Comparison of ENCODE assay signal across 12 mouse cellular contexts in the genomic region with DNA sequence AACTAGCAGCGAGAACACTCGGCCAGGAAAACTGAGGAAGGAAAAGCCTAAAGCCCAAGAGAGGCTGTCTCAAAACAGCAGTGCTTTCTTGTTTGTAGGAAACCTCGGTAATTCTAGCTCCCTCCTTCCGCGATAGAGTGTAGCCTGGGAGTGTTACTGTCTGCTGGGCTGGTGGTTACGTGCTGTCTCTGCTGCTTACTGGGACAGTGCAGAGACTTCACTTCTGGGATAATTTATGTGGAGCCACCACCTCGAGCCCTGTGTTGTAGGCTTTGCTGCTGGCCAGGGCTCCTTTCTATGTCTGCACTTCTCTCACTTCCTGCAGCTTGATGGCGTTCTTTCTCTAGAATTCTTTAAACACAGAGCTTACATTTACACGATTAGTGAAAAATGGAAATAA.
DNase-seq lines count a peak whose midpoint lies in the region; ATAC-seq and TF ChIP-seq lines count a peak whose summit lies in the region.
"Had no signal": no experiment of that assay in that cellular context is flagged by ENCODE, and none has a peak within 500 bp of the region (broad histone marks: within the 10 kb centered on the region; RNA-seq: fewer than 3 reads in every experiment).

No protein-coding gene starts in this region.

- no peak overlapping the region for H3K4me3 ChIP-seq in forebrain, embryonic 12.5 days (replicated peaks)
- no peak overlapping the region for H3K4me3 ChIP-seq in forebrain, embryonic 16.5 days (replicated peaks; ENCODE audit: low read length)
- H3K4me3 ChIP-seq in kidney, embryonic 16.5 days (ENCODE audit: low read length), result no peak overlapping the region
- H3K4me3 ChIP-seq in CH12.LX (replicated peaks in 1 of 3; ENCODE audit: low read depth in 2 of 3, low read length in 2 of 3, poor library complexity in 1 of 3), result no peak overlapping the region
- H3K4me3 ChIP-seq in limb, embryonic 10.5 days, result no peak overlapping the region
- H3K4me3 ChIP-seq: heart, adult 2 months had no signal

- dilution Hi-C loops in CH12.LX (cut with MboI; ENCODE audit: extremely low pct_ligation_motif_present, extremely low pct_unique_long_range_greater_than_20kb, low sequenced_read_pairs), result no loop called here

- no peak overlapping the region for H3K4me2 ChIP-seq in forebrain, embryonic 12.5 days
- no peak overlapping the region for H3K4me2 ChIP-seq in forebrain, embryonic 16.5 days (ENCODE audit: low read length)
- H3K4me2 ChIP-seq in kidney, embryonic 16.5 days (replicated peaks; ENCODE audit: low read depth, low read length), result no peak overlapping the region
- no peak overlapping the region for H3K4me2 ChIP-seq in CH12.LX (ENCODE audit: insufficient read depth, low read depth, poor library complexity, severe bottlenecking)

- H3K9me3 ChIP-seq in forebrain, embryonic 12.5 days, result no peaks in the 10 kb centered on the region
- H3K9me3 ChIP-seq in forebrain, embryonic 16.5 days (ENCODE audit: control insufficient read depth, low read length), result no peaks in the 10 kb centered on the region
- H3K9me3 ChIP-seq in kidney, embryonic 16.5 days (ENCODE audit: low read length), result 0 out of 2 replicates have a peak, but pooled peaks cover 2% of the 10 kb centered on the region
- no peaks in the 10 kb centered on the region for H3K9me3 ChIP-seq in CH12.LX (replicated peaks; ENCODE audit: low read length)
- H3K9me3 ChIP-seq in limb, embryonic 10.5 days (replicated peaks), result 0 out of 2 replicates have a peak, but pooled peaks cover 2% of the 10 kb centered on the region

- no peaks in the 10 kb centered on the region for H3K27me3 ChIP-seq in forebrain, embryonic 12.5 days
- H3K27me3 ChIP-seq in forebrain, embryonic 16.5 days (replicated peaks; ENCODE audit: control insufficient read depth, insufficient read depth, low read length), result no peaks in the 10 kb centered on the region
- H3K27me3 ChIP-seq in kidney, embryonic 16.5 days (ENCODE audit: insufficient read depth, low read length), result no peaks in the 10 kb centered on the region
- H3K27me3 ChIP-seq in CH12.LX (replicated peaks), result no peaks in the 10 kb centered on the region
- no peaks in the 10 kb centered on the region for H3K27me3 ChIP-seq in limb, embryonic 10.5 days (ENCODE audit: low read depth, poor library complexity, severe bottlenecking)
- H3K27me3 ChIP-seq: Patski had no signal

- no peak for TF ChIP-seq EP300 in CH12.LX (IDR thresholded peaks at IDR 0.05; ENCODE audit: low read length)

- 0 out of 2 replicates have a peak overlapping the region, but pooled peaks have one; percentile 42 for H3K27ac ChIP-seq in forebrain, embryonic 12.5 days
- no peak overlapping the region for H3K27ac ChIP-seq in forebrain, embryonic 16.5 days (ENCODE audit: low read length)
- peak overlapping the region; percentile 57 for H3K27ac ChIP-seq in kidney, embryonic 16.5 days (ENCODE audit: low read length)
- H3K27ac ChIP-seq in CH12.LX (ENCODE audit: insufficient read depth, low read depth), result no peak overlapping the region
- peak overlapping the region; percentile 73 for H3K27ac ChIP-seq in limb, embryonic 10.5 days
- H3K27ac ChIP-seq: heart, adult 2 months had no signal

- peak; percentile 1 for TF ChIP-seq RAD21 in CH12.LX (IDR thresholded peaks at IDR 0.05; ENCODE audit: low read depth, low read length)

- DNase-seq in kidney, postnatal 14 days, result no peak
- DNase-seq in CH12.LX (ENCODE audit: extremely low read depth), result no peak
- DNase-seq in limb, embryonic 10.5 days (ENCODE audit: low spot score), result no peak
- DNase-seq in right cerebral cortex, postnatal 10 days (ENCODE audit: low spot score in 2 of 2), result no peak
- no peak for DNase-seq in layer of hippocampus, postnatal 14 days (ENCODE audit: low spot score in 2 of 2)
- DNase-seq: adrenal gland, postnatal 36 days; cerebellum, adult 8-10 months; heart, adult 2 months had no signal

- peaks cover 11% of the 10 kb centered on the region; the same call in 1 of the 2 replicates for H3K36me3 ChIP-seq in forebrain, embryonic 12.5 days (replicated peaks)
- H3K36me3 ChIP-seq in forebrain, embryonic 16.5 days (ENCODE audit: control insufficient read depth, insufficient read depth), result no peaks in the 10 kb centered on the region
- no peaks in the 10 kb centered on the region for H3K36me3 ChIP-seq in kidney, embryonic 16.5 days (ENCODE audit: insufficient read depth, low read length)
- H3K36me3 ChIP-seq in CH12.LX (replicated peaks in 1 of 2; ENCODE audit: control insufficient read depth in 1 of 2, insufficient read depth in 1 of 2, low read length in 1 of 2), result peaks cover 18 to 73% of the 10 kb centered on the region in 2 experiments
- H3K36me3 ChIP-seq in limb, embryonic 10.5 days, result peaks cover 17% of the 10 kb centered on the region

- TF ChIP-seq CTCF in CH12.LX (conservative IDR thresholded peaks at IDR 0.05 in 1 of 2, IDR thresholded peaks at IDR 0.05 in 1 of 2; ENCODE audit: low read depth in 2 of 2, low read length in 2 of 2), result no peak

- H3K9ac ChIP-seq in forebrain, embryonic 12.5 days, result no peak overlapping the region
- H3K9ac ChIP-seq in forebrain, embryonic 16.5 days (replicated peaks; ENCODE audit: low read depth, low read length), result no peak overlapping the region
- peak overlapping the region; percentile 5; the same call in 1 of the 2 replicates for H3K9ac ChIP-seq in kidney, embryonic 16.5 days (replicated peaks; ENCODE audit: low read length)
- H3K9ac ChIP-seq in CH12.LX (ENCODE audit: insufficient read depth, low read depth), result no peak overlapping the region

- no peak for TF ChIP-seq POLR2A in CH12.LX (IDR thresholded peaks at IDR 0.05; ENCODE audit: low read depth, low read length)

- in situ Hi-C loops in CH12.LX (cut with MboI; ENCODE audit: low pct_ligation_motif_present, low pct_unique_long_range_greater_than_20kb, low sequenced_read_pairs), result no loop called here

- H3K4me1 ChIP-seq in forebrain, embryonic 12.5 days, result peaks cover 12% of the 10 kb centered on the region
- no peaks in the 10 kb centered on the region; the same call in 1 of the 2 replicates for H3K4me1 ChIP-seq in forebrain, embryonic 16.5 days (replicated peaks; ENCODE audit: control insufficient read depth, insufficient read depth, low read length)
- H3K4me1 ChIP-seq in kidney, embryonic 16.5 days (ENCODE audit: insufficient read depth, low read length), result peaks cover 11% of the 10 kb centered on the region
- H3K4me1 ChIP-seq in CH12.LX (ENCODE audit: control insufficient read depth in 1 of 2, insufficient read depth in 2 of 2), result peaks cover 3 to 29% of the 10 kb centered on the region in 2 experiments; a peak in 3 of 4 replicates
- H3K4me1 ChIP-seq in limb, embryonic 10.5 days, result peaks cover 46% of the 10 kb centered on the region

- 77% methylated on average over 9 of the region's 9 CpGs for WGBS in forebrain, embryonic 12.5 days
- WGBS in forebrain, embryonic 16.5 days, result 63% methylated on average over 9 of the region's 9 CpGs
- WGBS in kidney, embryonic 16.5 days, result 23% methylated on average over 9 of the region's 9 CpGs
- 48% methylated on average over 9 of the region's 9 CpGs for WGBS in limb, embryonic 10.5 days

- no peaks in the 10 kb centered on the region for H3K79me2 ChIP-seq in CH12.LX (replicated peaks; ENCODE audit: control insufficient read depth, extremely low read depth, insufficient read depth, poor library complexity, severe bottlenecking)

- ATAC-seq in forebrain, embryonic 12.5 days (ENCODE audit: low FRiP score), result no peak
- ATAC-seq in forebrain, embryonic 16.5 days, result no peak
- ATAC-seq in kidney, embryonic 16.5 days (ENCODE audit: low FRiP score, low TSS enrichment), result peak; percentile 61
- ATAC-seq: Patski had no signal

TF ChIP-seq in CH12.LX, 34 proteins besides CTCF, POLR2A, EP300 and RAD21:
- TF ChIP-seq MAX (IDR thresholded peaks at IDR 0.05; ENCODE audit: low read length) (no peak), SMC3 (IDR thresholded peaks at IDR 0.05; ENCODE audit: low read depth, low read length) (no peak), ZC3H11A (IDR thresholded peaks at IDR 0.05; ENCODE audit: low read depth, low read length) (no peak), MEF2A (IDR thresholded peaks at IDR 0.05; ENCODE audit: borderline replicate concordance, low read depth, low read length) (no peak), ZNF384 (IDR thresholded peaks at IDR 0.05; ENCODE audit: low read depth, low read length) (no peak), MYC (IDR thresholded peaks at IDR 0.05; ENCODE audit: low read depth, low read length) (no peak), USF2 (conservative IDR thresholded peaks at IDR 0.05; ENCODE audit: low read depth, low read length) (no peak)
TF ChIP-seq in CH12.LX: peak in this region for 0.

Comparison
In these comparisons a context has a peak if more than half of its experiments do, and no peak if none do; other contexts are left out.
1. H3K27ac ChIP-seq: peak in forebrain, embryonic 12.5 days (single experiment), kidney, embryonic 16.5 days (single experiment) and limb, embryonic 10.5 days (single experiment); none in forebrain, embryonic 16.5 days (single experiment) and CH12.LX (single experiment).